Mouse (Mus musculus) kidney, adult 2 months (tissue): ENCODE results near the gene Trpm8. TPM values are rescaled to one million over a fixed set of nuclear protein-coding genes. Genes with fewer than 3 reads are reported as not detected.

ENCODE experiments used
- DNase-seq: peaks from one replicate; pipeline ENCODE4 v3.0.0; 2021
- H3K27ac ChIP-seq: fragments of 200-500 bp; 2 replicates; pipeline ENCODE4 v1.5.1; 2012; ENCODE audit warnings: low read depth, low read length, control low read depth, inconsistent platforms; ENCODE audit not compliant: insufficient read depth
- H3K27me3 ChIP-seq: fragments of 200-500 bp; replicated peaks from 2 replicates; pipeline ENCODE4 v1.6.1; 2012; ENCODE audit warnings: mild to moderate bottlenecking, moderate library complexity, low read length, inconsistent platforms; ENCODE audit not compliant: control insufficient read depth, insufficient read depth
- H3K36me3 ChIP-seq: fragments of 200-500 bp; 2 replicates; pipeline ENCODE4 v1.6.1; 2012; ENCODE audit warnings: mild to moderate bottlenecking, moderate library complexity, low read length, inconsistent platforms; ENCODE audit not compliant: control insufficient read depth, insufficient read depth
- H3K4me1 ChIP-seq: fragments of 200-500 bp; 2 replicates; pipeline ENCODE4 v1.6.1; 2011; ENCODE audit warnings: low read length; ENCODE audit not compliant: control insufficient read depth, insufficient read depth
- H3K4me3 ChIP-seq: fragments of 200-500 bp; 2 replicates; pipeline ENCODE4 v1.5.1; 2011; ENCODE audit warnings: mild to moderate bottlenecking, low read depth, low read length, control low read depth; ENCODE audit not compliant: insufficient read depth
- CTCF ChIP-seq: fragments of 200-500 bp; conservative IDR thresholded peaks from 2 replicates; pipeline ENCODE4 v1.5.1; 2011; ENCODE audit warnings: low read depth, mild to moderate bottlenecking, control low read depth, low read length, moderate library complexity, mixed read lengths; ENCODE audit not compliant: insufficient read depth, insufficient read length
- POLR2A ChIP-seq: fragments of 200-500 bp; IDR thresholded peaks from one replicate; pipeline ENCODE4 v1.6.1; 2011; ENCODE audit warnings: low read depth, low read length, control low read depth
- WGBS: fragments of 180-500 bp; shearing (Covaris S2); methylation state at CpG from one replicate; pipeline ENCODE4 v1.1.7; 2018; 5-methylcytosine and 5-hydroxymethylcytosine counted together
- polyA plus RNA-seq: library from polyadenylated mRNA; depleted of rRNA; stranded (reverse); fragments of >200 nt; gene quantifications from 2 replicates; pipeline ENCODE4 v1.2.3, GENCODE M21; 2012; rRNA removed

Trpm8 gene
- polyA plus RNA-seq, result not detected in 2 replicates

DNA sequence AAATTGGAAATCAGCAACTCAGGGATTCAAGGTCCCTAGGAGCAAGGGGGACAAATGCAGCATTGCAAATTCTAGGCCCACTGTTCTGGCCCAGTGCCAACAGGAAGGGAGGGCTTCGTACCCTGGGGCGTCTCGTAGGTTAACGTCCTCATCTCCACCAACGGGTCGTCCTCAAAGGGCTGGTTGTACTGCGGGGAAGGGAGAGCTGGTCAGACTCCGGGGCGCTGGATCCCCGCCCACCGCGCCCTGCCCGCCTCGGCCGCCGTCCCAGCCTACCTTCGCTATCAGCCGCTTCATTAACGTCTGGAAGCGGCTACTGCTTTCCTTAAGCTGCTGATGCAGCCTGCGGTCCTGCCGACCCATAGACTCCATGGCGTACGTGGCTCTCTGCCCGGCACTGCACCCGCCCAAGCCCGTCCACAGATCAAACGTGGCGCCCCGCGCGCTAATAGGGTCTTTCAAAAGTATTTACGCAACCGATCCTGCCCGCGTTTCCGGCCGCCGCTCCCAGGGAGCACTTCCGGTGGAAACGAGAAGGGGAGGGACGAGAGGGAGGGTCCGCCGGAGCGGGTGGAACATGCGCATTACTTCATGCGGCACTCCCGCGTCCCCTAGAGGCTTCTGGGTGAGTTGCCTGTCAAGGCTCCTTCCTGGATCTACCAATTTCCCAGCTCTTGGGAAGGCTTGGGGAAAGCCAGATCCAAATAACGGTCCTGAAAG is at the start of gene Trpm8, which contains the start of gene Hjurp:
Gene Trpm8, plus strand, starts transcription at position 564 of the 720 bp plus-strand sequence.
Gene Hjurp, minus strand, starts transcription at position 536 of the 720 bp plus-strand sequence.
- no peaks in the 10 kb centered on the region for H3K27me3 ChIP-seq
- no peak within 1 kb of the TSS for H3K27ac ChIP-seq
- DNase-seq, result peak; percentile 100
- peaks cover 5% of the 10 kb centered on the region for H3K4me1 ChIP-seq
- TF ChIP-seq POLR2A (no peak), CTCF (no peak)
- under 1% methylated on average over 50 of the region's 50 CpGs for WGBS
- H3K36me3 ChIP-seq, result no peaks in the 10 kb centered on the region
- H3K4me3 ChIP-seq, result peak within 1 kb of the TSS; percentile 56

DNA sequence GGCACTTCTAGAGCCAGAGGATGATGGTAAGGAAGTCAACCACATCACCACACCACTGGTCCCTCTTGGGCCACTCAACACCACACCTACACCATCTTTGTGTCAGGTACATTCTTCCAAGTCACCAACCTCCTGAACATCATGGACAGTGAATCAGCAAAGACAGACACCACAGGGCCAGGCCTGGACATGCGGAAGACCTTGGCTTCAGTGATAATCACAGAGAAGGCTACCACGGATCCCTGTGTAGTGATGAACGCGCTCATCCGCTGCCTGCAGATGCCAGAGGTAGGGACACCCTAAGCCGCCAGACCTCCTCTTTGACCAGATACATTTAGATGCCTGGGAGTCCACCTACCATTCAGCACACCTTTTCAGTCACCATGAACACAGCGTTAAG is 49.3 kb upstream of the Trpm8 start:
- Histone ChIP-seq H3K27ac (no peak overlapping the region), H3K4me3 (no peak overlapping the region), H3K4me1 (no peaks in the 10 kb centered on the region), H3K27me3 (no peaks in the 10 kb centered on the region), H3K36me3 (no peaks in the 10 kb centered on the region)
- TF ChIP-seq POLR2A (no peak), CTCF (no peak)
- WGBS, result 72% methylated on average over 7 of the region's 7 CpGs
- DNase-seq, result no peak

DNA sequence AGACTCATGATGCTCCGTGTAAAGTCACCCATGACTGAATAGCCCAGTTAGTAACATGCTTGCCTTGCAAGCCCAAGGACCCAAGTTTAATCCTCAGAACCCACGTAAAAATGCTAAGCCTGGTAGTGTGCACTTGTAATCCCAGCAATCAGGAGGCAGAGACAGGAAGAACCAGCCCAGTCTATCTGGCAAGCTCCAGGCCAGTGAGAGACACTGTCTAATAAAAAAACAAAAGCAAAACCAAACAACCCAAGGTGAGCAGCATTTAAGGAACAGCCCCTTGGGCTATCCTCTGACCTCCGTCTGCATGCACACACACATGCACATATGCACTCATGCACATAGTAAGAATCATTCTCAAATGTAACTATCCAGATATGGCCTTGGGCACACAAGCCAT is 47.9 kb upstream of the Trpm8 start:
- no peak for TF ChIP-seq CTCF
- TF ChIP-seq POLR2A, result no peak
- H3K27ac ChIP-seq, result no peak overlapping the region
- no peak overlapping the region for H3K4me3 ChIP-seq
- no peak for DNase-seq
- no peaks in the 10 kb centered on the region for H3K36me3 ChIP-seq
- H3K27me3 ChIP-seq, result no peaks in the 10 kb centered on the region
- H3K4me1 ChIP-seq, result no peaks in the 10 kb centered on the region
- 75% methylated on average over 3 of the region's 3 CpGs for WGBS

DNA sequence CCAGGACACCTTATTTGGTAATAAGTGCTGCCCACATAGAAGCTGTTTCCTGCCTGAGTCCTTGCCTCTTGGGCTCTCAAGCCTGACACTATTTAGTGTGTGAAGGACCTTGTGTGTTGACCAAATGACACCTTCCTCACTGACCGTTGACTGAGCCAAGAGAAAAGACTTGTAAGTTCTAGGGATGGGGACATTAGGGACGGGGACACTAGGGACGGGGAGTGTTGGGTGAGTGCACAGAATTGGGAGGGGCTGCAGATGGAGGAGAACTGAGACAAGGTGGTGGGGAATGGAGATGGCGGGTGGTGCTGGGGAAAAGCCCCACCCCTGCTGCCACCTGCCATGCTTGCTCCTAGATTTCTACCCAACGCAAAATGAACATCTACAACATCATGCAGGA is 47.5 kb upstream of the Trpm8 start:
- Histone ChIP-seq H3K4me1 (no peaks in the 10 kb centered on the region), H3K27ac (no peak overlapping the region), H3K4me3 (no peak overlapping the region), H3K27me3 (no peaks in the 10 kb centered on the region), H3K36me3 (no peaks in the 10 kb centered on the region)
- DNase-seq, result no peak
- TF ChIP-seq CTCF (no peak), POLR2A (no peak)
- WGBS, result 83% methylated on average over 5 of the region's 5 CpGs

DNA sequence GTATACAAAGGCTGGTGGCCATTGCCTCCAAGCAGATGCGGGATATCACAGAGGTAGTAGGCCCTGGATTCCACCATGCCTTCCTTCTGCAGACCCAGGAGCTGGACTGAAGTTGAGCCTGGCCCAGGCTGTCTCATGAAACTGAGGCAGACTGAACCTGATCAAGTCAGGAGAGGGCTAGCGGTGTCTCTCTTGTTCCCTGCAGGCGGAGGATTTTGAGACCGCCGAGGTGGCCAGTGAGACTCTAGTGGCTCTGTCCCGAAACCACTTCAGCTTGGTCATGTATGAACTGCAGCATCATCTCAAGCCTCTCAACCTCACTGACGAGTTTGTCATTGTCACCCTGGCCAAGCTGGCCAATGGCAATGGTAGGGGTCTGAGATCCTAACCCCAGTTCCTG is 47.0 kb upstream of the Trpm8 start:
- Histone ChIP-seq H3K4me1 (no peaks in the 10 kb centered on the region), H3K27me3 (no peaks in the 10 kb centered on the region), H3K4me3 (no peak overlapping the region), H3K27ac (no peak overlapping the region), H3K36me3 (no peaks in the 10 kb centered on the region)
- TF ChIP-seq POLR2A (no peak), CTCF (no peak)
- DNase-seq, result no peak
- 71% methylated on average over 7 of the region's 7 CpGs for WGBS

DNA sequence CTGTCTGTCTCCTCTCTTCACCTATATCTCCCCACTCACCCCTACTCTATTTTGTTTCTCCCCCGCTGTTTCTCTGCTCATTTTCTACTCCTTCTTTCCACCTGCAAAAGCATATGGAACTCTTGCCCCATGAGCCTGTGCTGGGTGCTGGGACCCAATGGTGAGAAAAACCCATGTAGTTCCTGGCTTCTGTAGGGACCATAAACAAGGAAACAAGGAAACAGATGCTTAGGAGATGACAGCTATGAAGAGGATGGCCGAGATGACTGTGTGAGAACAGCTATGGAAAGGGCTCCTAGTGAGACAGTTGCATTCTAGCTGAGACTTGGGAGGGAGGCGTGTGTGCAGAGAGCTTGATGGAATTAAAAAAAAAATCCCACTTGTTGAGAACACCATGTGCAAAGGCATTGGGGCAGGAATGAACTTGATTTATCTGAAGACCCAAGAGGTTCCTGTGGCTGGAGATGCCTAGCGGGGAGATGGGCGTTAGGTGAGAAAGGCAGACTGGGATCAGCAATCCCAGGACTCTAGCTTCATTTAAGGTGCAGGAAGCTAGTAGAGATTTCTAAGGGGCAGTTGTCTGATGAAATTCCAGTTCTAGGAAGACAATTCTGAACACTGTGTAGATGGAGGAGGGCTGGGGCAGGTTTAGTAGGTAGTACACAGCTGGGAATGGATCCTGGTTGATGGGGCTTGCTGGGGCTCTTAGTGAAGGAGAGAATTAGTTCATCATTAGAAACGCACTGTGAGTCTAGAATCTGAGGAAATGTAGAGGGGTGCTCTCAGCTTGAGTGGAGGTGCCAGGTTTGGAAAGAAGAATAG is 46.3 kb upstream of the Trpm8 start:
- H3K27me3 ChIP-seq, result no peaks in the 10 kb centered on the region
- no peak overlapping the region for H3K4me3 ChIP-seq
- H3K36me3 ChIP-seq, result no peaks in the 10 kb centered on the region
- TF ChIP-seq CTCF (no peak), POLR2A (no peak)
- DNase-seq, result no peak
- H3K27ac ChIP-seq, result no peak overlapping the region
- H3K4me1 ChIP-seq, result no peaks in the 10 kb centered on the region
- 75% methylated on average over 6 of the region's 6 CpGs for WGBS

DNA sequence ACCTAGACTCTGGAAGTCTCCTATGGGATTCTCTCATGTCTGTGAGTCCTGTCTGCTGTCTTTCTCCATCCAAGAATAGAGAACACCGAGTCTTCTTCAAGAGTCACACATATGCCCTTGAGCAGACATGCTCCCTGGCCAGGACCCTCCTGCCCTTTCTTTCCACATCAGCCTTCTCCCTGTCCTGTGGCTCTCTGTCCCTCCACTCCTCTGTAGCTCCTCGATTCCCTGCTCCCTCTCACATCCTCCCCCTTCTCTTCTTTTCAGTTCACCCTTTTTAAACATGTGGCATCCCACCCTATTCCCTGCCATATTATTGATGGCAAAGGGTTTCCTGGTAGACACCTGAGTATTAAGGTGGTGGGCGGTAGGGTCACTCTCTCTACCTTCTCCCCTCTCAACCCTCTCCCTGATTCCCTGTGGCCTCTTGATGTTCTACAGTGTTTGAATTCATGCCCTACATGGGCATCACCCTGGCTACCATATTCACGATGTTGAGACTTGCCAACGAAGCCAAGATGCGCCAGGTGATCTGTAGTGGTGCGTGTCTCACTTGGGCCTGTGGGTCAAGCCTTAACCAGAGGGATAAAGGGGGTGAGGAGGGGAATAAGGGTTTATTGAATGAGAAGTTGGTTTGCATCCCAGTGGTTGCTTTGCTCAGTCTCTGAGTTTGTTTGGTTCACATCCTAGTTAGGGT is 45.5 kb upstream of the Trpm8 start:
- Histone ChIP-seq H3K27me3 (no peaks in the 10 kb centered on the region), H3K36me3 (no peaks in the 10 kb centered on the region), H3K4me3 (no peak overlapping the region), H3K27ac (no peak overlapping the region), H3K4me1 (no peaks in the 10 kb centered on the region)
- 68% methylated on average over 7 of the region's 7 CpGs for WGBS
- no peak for TF ChIP-seq CTCF
- TF ChIP-seq POLR2A, result no peak
- DNase-seq, result no peak
